Mouse (Mus musculus) testis, adult 2 months (tissue): ENCODE measurements at regions not wholly inside any gene's neighbourhood (a gene's known extent, or its start where the extent isn't known, plus 50 kb on each side); places are given as distances from the start of the nearest gene placed in this dataset.

Experiments used
- CTCF ChIP-seq: fragments of 200-500 bp; IDR thresholded peaks from 2 replicates; pipeline ENCODE4 v1.5.1; 2012; ENCODE audit warnings: low read depth, mild to moderate bottlenecking, inconsistent platforms, low read length, moderate library complexity; ENCODE audit not compliant: control insufficient read depth, insufficient read depth, insufficient replicate concordance
- POLR2A ChIP-seq: fragments of 200-500 bp; IDR thresholded peaks from 2 replicates; pipeline ENCODE4 v1.6.1; 2012; ENCODE audit warnings: low read depth, mild to moderate bottlenecking, inconsistent platforms, low read length, moderate library complexity; ENCODE audit not compliant: control insufficient read depth

DNA sequence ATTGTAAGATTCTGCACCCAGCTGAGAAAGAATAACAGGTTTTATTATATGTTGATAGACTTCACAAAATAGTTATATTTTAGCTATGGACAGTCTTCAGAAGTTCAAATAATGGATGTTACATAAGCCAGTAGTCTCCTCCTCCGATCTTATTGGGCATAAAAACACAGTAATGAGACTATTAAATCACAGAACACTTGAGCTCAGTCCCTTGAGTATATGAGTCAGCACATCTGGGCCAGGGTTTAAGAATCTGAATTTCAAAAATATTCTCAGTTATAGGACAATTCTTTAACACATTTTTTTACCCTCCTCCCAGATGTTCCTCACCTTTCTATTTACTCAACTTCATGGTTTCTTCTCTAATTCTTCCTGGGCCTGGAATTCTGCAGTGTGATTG lies 1075.9 kb upstream of the Lrrc6 start:
- no peak for TF ChIP-seq CTCF
- no peak for TF ChIP-seq POLR2A
